Mouse (Mus musculus) 3T3-L1 (cell line): ENCODE measurements around the gene D930048N14Rik.
"Not testable (repeated sequence)": the region's sequence is repeated elsewhere in the genome, so short reads cannot be mapped to it uniquely, and the experiment has no call there.

Experiments
- DNase-seq: peaks from one replicate; pipeline ENCODE4 v3.0.0-alpha.2; 2015; ENCODE audit warnings: low read depth, low spot score

D930048N14Rik gene

GRCm38 (mm10) chr11:51627907-51628306 is 22.8 kb upstream of the D930048N14Rik start:
- DNase-seq = no peak

GRCm38 (mm10) chr11:51629651-51630314 is 21.0 kb upstream of the D930048N14Rik start:
- no peak for DNase-seq

- no peak for DNase-seq
Measured at GRCm38 (mm10) chr11:51632130-51632753, 18.5 kb upstream of the D930048N14Rik start.

- not testable (repeated sequence) for DNase-seq
Measured at GRCm38 (mm10) chr11:51633200-51633599, 17.6 kb upstream of the D930048N14Rik start.

GRCm38 (mm10) chr11:51633721-51634120 is 17.0 kb upstream of the D930048N14Rik start:
- no peak for DNase-seq

GRCm38 (mm10) chr11:51635127-51635524 is 15.6 kb upstream of the D930048N14Rik start:
- DNase-seq = no peak

- peak; percentile 87 for DNase-seq
Measured at GRCm38 (mm10) chr11:51635525-51636322, 15.0 kb upstream of the D930048N14Rik start, which contains the start of gene Rmnd5b. Gene Rmnd5b (minus strand): TSS chr11:51635896.

GRCm38 (mm10) chr11:51636323-51636684 is 14.4 kb upstream of the D930048N14Rik start:
- peak; percentile 86 for DNase-seq

GRCm38 (mm10) chr11:51637971-51638414 is 12.8 kb upstream of the D930048N14Rik start:
- no peak for DNase-seq

- no peak for DNase-seq
Measured at GRCm38 (mm10) chr11:51638497-51638896, 12.3 kb upstream of the D930048N14Rik start.

GRCm38 (mm10) chr11:51640748-51641147 is 10.0 kb upstream of the D930048N14Rik start:
- no peak for DNase-seq

GRCm38 (mm10) chr11:51643202-51643601 is 7.6 kb upstream of the D930048N14Rik start:
- DNase-seq = no peak

GRCm38 (mm10) chr11:51643761-51644160 is 7.0 kb upstream of the D930048N14Rik start:
- DNase-seq = no peak

GRCm38 (mm10) chr11:51644217-51644616 is 6.5 kb upstream of the D930048N14Rik start:
- no peak for DNase-seq

- DNase-seq = no peak
Measured at GRCm38 (mm10) chr11:51645293-51645692, 5.5 kb upstream of the D930048N14Rik start.

- no peak for DNase-seq
Measured at GRCm38 (mm10) chr11:51646245-51646644, 4.5 kb upstream of the D930048N14Rik start.

- no peak for DNase-seq
Measured at GRCm38 (mm10) chr11:51646751-51647667, 3.7 kb upstream of the D930048N14Rik start.

- no peak for DNase-seq
Measured at GRCm38 (mm10) chr11:51648566-51648965, 2.2 kb upstream of the D930048N14Rik start.

GRCm38 (mm10) chr11:51649111-51649888 is 1.5 kb upstream of the D930048N14Rik start:
- DNase-seq = no peak

GRCm38 (mm10) chr11:51649889-51650199 is 910 bp upstream of the D930048N14Rik start:
- DNase-seq = no peak

- DNase-seq = no peak
Measured at GRCm38 (mm10) chr11:51650261-51650660, 493 bp upstream of the D930048N14Rik start.
